Mouse (Mus musculus): ENCODE measurements around the gene Cyp1a1. TPM values are rescaled to one million over a fixed set of nuclear protein-coding genes. Genes with fewer than 3 reads are reported as not detected.

The Cyp1a1 gene
- total RNA-seq, 2 experiments from 2014 or later: 0.13 to 0.22 TPM

DNA sequence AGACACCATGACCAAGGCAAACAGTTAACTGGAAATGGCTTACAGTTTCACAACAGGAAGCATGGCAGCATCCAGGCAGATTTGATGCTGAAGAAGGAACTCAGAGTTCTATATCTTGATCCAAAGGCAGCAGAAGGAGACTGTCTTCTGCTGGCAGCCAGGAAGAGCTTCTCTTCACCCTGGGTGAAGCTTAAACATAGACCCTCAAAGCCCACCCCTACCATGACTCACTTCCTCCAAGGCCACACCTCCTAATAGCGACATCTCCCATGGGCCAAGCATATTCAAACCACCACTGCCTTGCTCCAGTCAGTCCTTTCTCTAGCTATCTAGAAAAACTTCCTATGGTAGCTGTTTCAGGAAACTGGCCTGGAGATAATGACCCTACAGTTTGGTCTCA lies 59.3 kb downstream of the Cyp1a1 start:
- intact Hi-C loops (cut with DNase I): loop anchor here (5.0 kb wide), 1 partner anchor 160 kb away; the partner anchor contains the start of gene Ulk3
- no peak for DNase-seq (ENCODE audit: low spot score in 2 of 2)

DNA sequence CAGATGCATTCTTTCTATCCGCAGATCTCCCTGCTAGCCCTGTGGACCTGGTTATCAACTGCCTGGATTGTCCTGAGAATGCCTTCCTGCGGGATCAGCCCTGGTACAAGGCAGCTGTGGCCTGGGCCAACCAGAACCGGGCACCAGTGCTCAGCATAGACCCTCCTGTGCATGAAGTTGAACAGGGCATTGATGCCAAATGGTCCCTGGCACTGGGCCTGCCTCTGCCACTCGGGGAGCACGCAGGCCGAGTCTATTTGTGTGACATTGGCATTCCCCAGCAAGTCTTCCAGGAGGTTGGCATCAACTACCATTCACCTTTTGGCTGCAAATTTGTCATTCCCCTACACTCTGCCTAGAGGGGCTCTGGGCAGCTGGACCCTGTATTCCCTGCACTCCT lies 60.4 kb downstream of the Cyp1a1 start:
- no peak for DNase-seq (ENCODE audit: low spot score in 2 of 2)
- intact Hi-C loops (cut with DNase I): loop anchor here (5.0 kb wide), 1 partner anchor 161 kb away; the partner anchor contains the start of gene Ulk3

DNA sequence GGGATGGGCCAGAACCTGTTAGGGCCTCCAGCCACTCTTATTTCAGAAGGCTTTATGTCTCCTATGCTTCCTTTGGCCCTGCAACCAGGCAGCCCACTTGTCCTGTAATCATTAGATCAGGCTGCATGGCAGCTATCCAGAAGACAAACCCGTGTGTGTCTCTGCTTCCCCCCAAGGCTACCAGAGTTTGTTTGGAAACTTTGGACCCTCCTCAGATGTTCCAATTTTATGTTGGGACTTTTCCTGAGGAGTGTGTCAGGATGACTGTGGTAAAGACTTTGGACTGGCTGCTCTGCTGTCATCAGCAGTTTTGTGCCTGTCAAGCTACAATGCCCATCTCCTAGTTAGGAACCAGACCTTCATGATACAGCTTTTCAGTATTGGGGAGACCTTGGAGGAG lies 61.1 kb downstream of the Cyp1a1 start:
- no peak for DNase-seq (ENCODE audit: low spot score in 2 of 2)
- intact Hi-C loops (cut with DNase I): loop anchor here (5.0 kb wide), 1 partner anchor 162 kb away; the partner anchor contains the start of gene Ulk3

DNA sequence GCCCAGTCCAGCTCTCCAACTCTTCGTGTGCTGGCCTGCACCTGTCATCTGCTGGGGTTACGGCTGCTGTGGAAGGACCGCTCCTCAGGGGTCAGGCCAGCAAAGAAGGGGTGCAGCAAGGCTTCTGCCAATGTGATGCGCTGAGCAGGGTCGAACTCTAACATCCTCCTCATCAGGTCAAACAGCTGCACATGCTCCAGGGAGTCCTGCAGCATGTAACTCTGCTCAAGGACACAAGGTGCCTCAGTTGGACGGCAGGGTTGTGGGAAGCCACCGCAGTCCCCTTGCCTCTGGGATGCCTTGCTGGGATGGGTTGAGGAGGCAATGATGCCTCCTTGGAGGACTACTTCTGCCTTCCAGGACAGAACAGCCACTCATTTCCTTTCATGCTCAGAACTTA lies 63.2 kb downstream of the Cyp1a1 start:
- DNase-seq (ENCODE audit: low spot score in 2 of 2): no peak
- intact Hi-C loops (cut with DNase I): no loop called here

Other genes starting within 250 kb of the Cyp1a1 start
- gene Ppcdc, start 247.8 kb upstream of the Cyp1a1 start, total RNA-seq (2021): 10 to 100 TPM; 14.4 to 14.7 TPM
- gene Scamp5, start 219.9 kb upstream of the Cyp1a1 start, total RNA-seq (2021): 100 to 1,000 TPM; 414 to 420 TPM
- gene Rpp25, start 183.9 kb upstream of the Cyp1a1 start, total RNA-seq (2021): 10 to 100 TPM; 15.2 to 16.4 TPM
- gene Cox5a, start 166.7 kb upstream of the Cyp1a1 start, total RNA-seq (2021): 100 to 1,000 TPM; 481 to 515 TPM
- gene Fam219b, start 150.4 kb upstream of the Cyp1a1 start, total RNA-seq (2021): 10 to 100 TPM; 16.3 to 22.9 TPM
- 10 to 100 TPM; 73.3 to 82.3 TPM for gene Mpi, start 135.2 kb upstream of the Cyp1a1 start, total RNA-seq (2021)
- gene Scamp2, start 127.0 kb upstream of the Cyp1a1 start, total RNA-seq (2021): 10 to 100 TPM; 25.4 to 29.1 TPM
- gene Ulk3, start 98.5 kb upstream of the Cyp1a1 start, total RNA-seq (2021): 10 to 100 TPM; 30.0 to 34.2 TPM
- gene Cplx3, start 81.6 kb upstream of the Cyp1a1 start, total RNA-seq (2021): 10 to 100 TPM; 16.3 to 24.4 TPM
- gene Lman1l, start 67.2 kb upstream of the Cyp1a1 start, total RNA-seq (2021): not detected
- 10 to 100 TPM; 46.8 to 47.1 TPM for gene Csk, start 34.3 kb upstream of the Cyp1a1 start, total RNA-seq (2021)
- not detected for gene Cyp1a2, start 4.2 kb upstream of the Cyp1a1 start, total RNA-seq (2021)
- gene Edc3, start 20.6 kb downstream of the Cyp1a1 start, total RNA-seq (2021): 10 to 100 TPM; 15.3 to 15.6 TPM
- gene Clk3, start 77.9 kb downstream of the Cyp1a1 start, total RNA-seq (2021): 10 to 100 TPM; 81.3 to 81.8 TPM
- gene Arid3b, start 148.9 kb downstream of the Cyp1a1 start, total RNA-seq (2021): 10 to 100 TPM in 1 of 2 experiments, 1 to 10 TPM in 1; 9.6 to 10.7 TPM
- 100 to 1,000 TPM; 107 to 112 TPM for gene Ubl7, start 223.1 kb downstream of the Cyp1a1 start, total RNA-seq (2021)

Measured in left cerebral cortex, postnatal 14 days (tissue).